Mouse (Mus musculus) thymus, postnatal 4 days (tissue): Measurements from ENCODE around the gene Lrrc74a.

Experiments used
- DNase-seq: peaks from one replicate; pipeline ENCODE4 v3.0.0; 2021

Gene Lrrc74a

DNA sequence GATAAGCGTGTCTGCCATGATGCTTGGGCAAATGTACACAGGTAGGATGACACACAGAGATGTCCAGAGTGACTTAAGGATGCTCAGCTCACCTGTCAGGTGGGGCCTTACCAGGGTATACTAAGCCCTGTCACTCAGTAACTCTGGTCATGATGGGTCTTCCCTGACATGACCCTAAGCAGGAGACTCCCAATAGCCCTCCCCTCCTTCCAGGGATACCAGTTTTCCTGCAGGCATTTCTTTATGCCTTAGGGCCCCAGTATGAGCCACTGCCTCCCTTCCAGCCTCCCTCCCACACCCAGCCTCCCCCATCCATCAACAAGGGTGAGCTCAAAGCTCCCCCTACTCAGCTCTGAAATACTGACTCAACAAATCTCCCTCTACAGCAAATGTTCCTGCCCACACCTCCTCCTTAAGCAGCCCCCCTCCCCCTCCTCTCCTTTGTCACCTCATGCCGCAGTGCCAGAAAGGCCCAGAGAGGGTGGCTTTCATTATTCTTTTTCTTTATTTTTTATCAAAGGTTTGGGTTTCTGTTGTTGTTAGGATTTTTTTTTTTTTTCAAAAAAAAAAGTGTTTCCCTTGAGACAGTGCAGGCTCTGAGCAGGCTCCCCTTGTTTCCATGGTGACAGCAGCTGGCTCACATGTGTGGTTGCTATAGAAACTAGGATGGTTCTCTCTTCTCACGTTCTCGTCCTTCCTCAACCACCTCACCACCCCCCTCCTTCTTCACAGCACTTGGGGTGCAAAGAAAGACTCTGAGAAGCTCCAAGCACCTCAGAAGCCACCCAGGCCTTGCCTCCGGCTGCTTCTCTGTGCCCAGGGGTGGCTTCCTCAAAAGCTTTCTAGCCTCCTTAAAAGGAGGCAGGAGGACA lies 73.0 kb downstream of the Lrrc74a start:
- peak; percentile 63 for DNase-seq

DNA sequence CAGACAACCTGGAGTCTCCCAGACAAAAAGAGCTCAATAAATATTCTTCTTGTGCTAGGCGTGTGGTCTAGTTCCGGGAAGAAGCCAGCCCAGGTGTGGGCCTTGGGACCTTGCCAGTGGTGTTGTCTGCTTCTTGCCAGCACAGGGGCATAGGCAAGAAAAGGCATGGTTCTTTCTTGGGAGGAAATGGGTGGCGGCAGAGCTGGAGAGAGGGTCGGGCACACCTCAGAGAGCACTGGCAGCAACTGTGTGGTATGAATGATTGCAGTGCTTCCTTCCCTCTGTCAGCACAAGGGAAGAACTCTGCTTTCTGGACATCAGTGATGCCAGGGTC lies 73.6 kb downstream of the Lrrc74a start:
- DNase-seq, result peak; percentile 60

DNA sequence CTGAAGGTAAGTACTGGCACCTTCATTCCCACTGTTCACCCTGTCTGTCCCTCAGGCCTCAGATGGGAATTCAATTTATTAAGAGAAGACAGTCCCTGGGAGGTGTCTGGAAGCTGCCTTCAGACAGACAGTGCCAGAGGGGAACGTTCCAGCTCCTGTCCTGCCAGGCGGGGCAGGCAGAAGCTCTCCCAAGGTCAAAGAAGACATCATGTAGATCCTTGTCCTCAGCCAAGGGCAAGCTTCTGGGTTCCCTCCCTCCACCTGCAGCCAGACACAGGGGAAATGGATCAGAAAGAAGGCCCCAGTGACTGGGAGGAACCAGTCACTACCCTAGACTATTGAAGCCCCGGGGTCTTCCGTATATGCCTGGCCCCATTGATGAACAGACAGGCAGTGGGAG lies 74.7 kb downstream of the Lrrc74a start:
- DNase-seq, result no peak

DNA sequence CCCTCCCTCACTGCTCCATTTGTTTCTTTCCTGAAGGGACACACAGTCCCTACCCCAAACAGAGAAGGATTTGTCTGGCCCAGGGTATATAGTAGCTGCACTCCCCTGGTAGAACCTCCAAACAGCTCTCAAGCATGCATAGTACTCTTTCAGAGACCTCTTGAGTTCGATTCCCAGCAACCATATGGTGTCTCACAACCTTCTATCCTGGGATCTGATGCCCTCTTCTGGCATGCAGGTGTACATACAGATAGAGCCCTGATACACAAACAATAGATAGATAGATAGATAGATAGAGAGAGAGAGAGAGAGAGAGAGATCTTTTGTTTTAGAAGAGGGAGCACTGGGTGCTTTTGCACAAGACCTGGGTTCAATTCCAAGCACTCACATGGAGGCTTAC lies 75.9 kb downstream of the Lrrc74a start:
- DNase-seq, result no peak

DNA sequence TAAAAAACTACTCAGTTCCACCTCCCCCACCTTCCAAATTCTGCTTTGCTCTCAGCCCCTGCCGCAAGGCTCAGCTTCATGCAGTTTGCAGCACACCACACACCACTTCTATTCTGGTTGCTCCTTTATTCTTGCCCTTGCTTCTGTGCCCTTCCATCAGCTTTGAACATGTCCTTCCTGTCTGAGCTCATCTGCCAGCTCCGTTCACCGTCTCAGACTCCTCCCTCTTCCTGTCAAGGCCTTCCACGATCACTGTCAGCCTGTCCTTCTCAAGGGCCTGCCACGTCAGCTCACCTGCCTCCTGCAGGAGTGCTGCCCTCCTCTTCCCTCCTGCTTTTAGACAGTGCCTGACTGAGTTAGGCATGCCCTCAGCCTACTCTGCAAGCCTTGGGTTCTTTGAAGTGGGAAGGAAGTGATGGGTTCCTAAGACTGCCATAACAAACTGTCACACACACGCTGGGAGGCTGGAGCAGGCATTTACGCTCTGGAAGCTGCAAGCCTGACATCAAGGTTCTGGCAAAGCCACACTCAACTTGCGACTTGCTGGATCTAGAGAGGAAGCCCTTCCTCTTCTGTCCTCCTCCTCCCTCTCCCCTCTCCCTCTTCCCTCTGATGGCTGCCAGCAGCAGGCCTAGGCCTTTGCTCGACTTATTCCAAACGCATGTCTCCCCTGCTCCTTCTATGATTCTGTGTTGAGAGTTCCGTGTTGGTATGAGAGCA lies 76.7 kb downstream of the Lrrc74a start:
- DNase-seq, result peak; percentile 79

DNA sequence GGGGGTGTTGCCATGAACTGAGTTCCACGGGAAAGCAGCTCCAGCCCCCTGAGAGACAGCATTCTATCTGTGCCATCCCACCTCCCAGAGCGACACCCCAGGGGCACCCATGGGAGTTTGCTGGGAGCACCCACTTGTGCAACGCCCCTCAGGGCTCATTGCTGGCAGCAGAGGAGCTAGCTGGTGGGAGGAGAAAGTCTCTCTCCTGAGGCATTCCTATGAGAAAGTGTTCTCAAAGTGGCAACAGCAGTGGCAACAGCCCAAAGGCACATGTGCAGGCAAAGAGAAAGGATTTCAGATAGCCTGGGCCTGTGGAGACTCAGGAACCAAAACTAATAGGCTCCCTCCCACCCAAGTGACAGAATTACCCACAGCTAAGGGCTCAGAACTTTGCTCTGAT lies 78.6 kb downstream of the Lrrc74a start:
- DNase-seq, result no peak
